Mouse (Mus musculus): ENCODE data around the gene Taf12.

Gene Taf12

GRCm38 (mm10) chr4:132274156-132274862, at the start of gene Taf12:
Gene Taf12, plus strand, starts transcription at chr4:132274375.
- DNase-seq (ENCODE audit: low spot score): peak; percentile 74

GRCm38 (mm10) chr4:132230422-132230821, 43.8 kb upstream of the Taf12 start:
- no peak for DNase-seq (ENCODE audit: low spot score)

GRCm38 (mm10) chr4:132234710-132235109, 39.5 kb upstream of the Taf12 start:
- DNase-seq (ENCODE audit: low spot score): no peak

- DNase-seq (ENCODE audit: low spot score): no peak
Measured at GRCm38 (mm10) chr4:132238356-132238755, 35.8 kb upstream of the Taf12 start.

- no peak for DNase-seq (ENCODE audit: low spot score)
Measured at GRCm38 (mm10) chr4:132240367-132240766, 33.8 kb upstream of the Taf12 start.

- no peak for DNase-seq (ENCODE audit: low spot score)
Measured at GRCm38 (mm10) chr4:132241208-132241607, 33.0 kb upstream of the Taf12 start.

GRCm38 (mm10) chr4:132245643-132246042, 28.5 kb upstream of the Taf12 start:
- no peak for DNase-seq (ENCODE audit: low spot score)

GRCm38 (mm10) chr4:132247451-132247997, 26.7 kb upstream of the Taf12 start:
- no peak for DNase-seq (ENCODE audit: low spot score)

- DNase-seq (ENCODE audit: low spot score): no peak
Measured at GRCm38 (mm10) chr4:132251596-132251995, 22.6 kb upstream of the Taf12 start.

GRCm38 (mm10) chr4:132253128-132253527, 21.0 kb upstream of the Taf12 start:
- no peak for DNase-seq (ENCODE audit: low spot score)

GRCm38 (mm10) chr4:132253622-132254021, 20.6 kb upstream of the Taf12 start:
- DNase-seq (ENCODE audit: low spot score): no peak

- no peak for DNase-seq (ENCODE audit: low spot score)
Measured at GRCm38 (mm10) chr4:132254986-132255385, 19.2 kb upstream of the Taf12 start.

GRCm38 (mm10) chr4:132256384-132256783, 17.8 kb upstream of the Taf12 start:
- DNase-seq (ENCODE audit: low spot score): no peak

GRCm38 (mm10) chr4:132259248-132259647, 14.9 kb upstream of the Taf12 start:
- no peak for DNase-seq (ENCODE audit: low spot score)

GRCm38 (mm10) chr4:132260404-132261379, 13.5 kb upstream of the Taf12 start:
- peak; percentile 29 for DNase-seq (ENCODE audit: low spot score)

- peak; percentile 61 for DNase-seq (ENCODE audit: low spot score)
Measured at GRCm38 (mm10) chr4:132261514-132262357, 12.4 kb upstream of the Taf12 start, which contains the start of gene Gmeb1. Gene Gmeb1, minus strand, starts transcription at chr4:132261602.

- DNase-seq (ENCODE audit: low spot score): no peak
Measured at GRCm38 (mm10) chr4:132262358-132262616, 11.9 kb upstream of the Taf12 start.

- no peak for DNase-seq (ENCODE audit: low spot score)
Measured at GRCm38 (mm10) chr4:132263313-132263712, 10.9 kb upstream of the Taf12 start.

GRCm38 (mm10) chr4:132266835-132267349, 7.3 kb upstream of the Taf12 start:
- no peak for DNase-seq (ENCODE audit: low spot score)

GRCm38 (mm10) chr4:132268871-132269739, 5.1 kb upstream of the Taf12 start:
- no peak for DNase-seq (ENCODE audit: low spot score)

All from ovary, postnatal 10 days (tissue).